ENCODE assay signal across 20 mouse cellular contexts in the genomic region with DNA sequence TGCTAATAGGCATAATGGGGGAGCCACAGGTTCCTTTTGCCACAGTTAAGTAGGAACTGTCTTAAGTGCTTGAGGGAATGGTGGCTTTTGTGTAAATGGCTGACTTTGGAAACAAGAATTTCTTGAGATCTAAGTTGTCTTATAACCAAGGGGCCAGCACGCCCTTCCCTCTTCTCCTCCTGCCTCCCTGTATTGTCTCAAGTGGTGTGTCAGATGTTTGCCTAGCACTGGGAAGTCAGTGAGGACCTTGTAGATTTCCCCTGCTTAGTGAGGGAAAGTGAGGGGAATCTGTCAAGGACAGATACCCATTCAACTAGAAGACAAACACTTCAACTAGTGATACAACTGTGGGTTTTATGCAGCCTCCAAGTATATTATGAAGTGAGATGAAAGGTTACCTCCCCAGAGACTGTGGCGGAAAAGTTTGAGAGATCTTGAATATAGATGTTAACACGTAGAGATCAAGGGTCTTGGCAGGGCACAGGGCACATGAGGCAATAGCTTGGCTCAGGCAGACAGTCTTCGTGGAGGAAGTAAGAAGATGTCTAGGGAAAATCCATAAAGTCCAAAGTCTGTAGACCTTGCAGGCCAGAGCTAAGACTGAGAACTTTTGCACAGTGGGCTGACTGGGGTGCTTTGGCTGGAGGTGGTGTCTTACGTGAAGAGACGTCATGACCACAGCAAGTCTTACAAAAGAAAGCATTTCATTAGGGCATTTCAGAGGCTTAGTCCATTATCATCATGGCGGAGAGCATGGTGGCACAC. TPM values are rescaled to one million over a fixed set of nuclear protein-coding genes. Genes with fewer than 3 reads are reported as not detected.
DNase-seq lines count a peak whose midpoint lies in the region; ATAC-seq and TF ChIP-seq lines count a peak whose summit lies in the region.
"Had no signal": no experiment of that assay in that cellular context is flagged by ENCODE, and none has a peak within 500 bp of the region (broad histone marks: within the 10 kb centered on the region; RNA-seq: fewer than 3 reads in every experiment).

No protein-coding gene starts in this region.

- WGBS in liver, adult 2 months = 59% methylated on average over 7 of the region's 7 CpGs
- whole genome bisulfite sequencing in liver, postnatal 0 days (ENCODE audit: insufficient replicate concordance) = 80% methylated on average over 7 of the region's 7 CpGs
- 72% methylated on average over 7 of the region's 7 CpGs for whole genome bisulfite sequencing in intestine, embryonic 16.5 days

- H3K4me1 ChIP-seq in liver, adult 2 months (ENCODE audit: control insufficient read depth, insufficient read depth, low read length) = 0 out of 2 replicates have a peak, but pooled peaks cover 3% of the 10 kb centered on the region
- H3K4me1 ChIP-seq in liver, postnatal 0 days (ENCODE audit: insufficient read depth) = no peaks in the 10 kb centered on the region
- H3K4me1 ChIP-seq in E14TG2a.4 (replicated peaks; ENCODE audit: low read depth, low read length) = peaks cover 42% of the 10 kb centered on the region
- no peaks in the 10 kb centered on the region for H3K4me1 ChIP-seq in intestine, embryonic 16.5 days (ENCODE audit: control insufficient read depth, insufficient read depth, low read length)

- no peak overlapping the region for H3K4me2 ChIP-seq in liver, postnatal 0 days (ENCODE audit: low read depth, low read length)
- no peak overlapping the region for H3K4me2 ChIP-seq in intestine, embryonic 16.5 days (ENCODE audit: low read depth, low read length)
- H3K4me2 ChIP-seq: forebrain, embryonic 13.5 days; heart, embryonic 11.5 days; heart, embryonic 15.5 days; hindbrain, embryonic 14.5 days had no signal

- no peaks in the 10 kb centered on the region for H3K79me2 ChIP-seq in liver, adult 2 months (ENCODE audit: control insufficient read depth, insufficient read depth, low read length)

- H3K4me3 ChIP-seq in liver, adult 2 months (ENCODE audit: insufficient read depth, low read depth, low read length) = no peak overlapping the region
- no peak overlapping the region for H3K4me3 ChIP-seq in liver, postnatal 0 days (ENCODE audit: low read depth, low read length)
- H3K4me3 ChIP-seq in E14TG2a.4 (replicated peaks; ENCODE audit: low read length) = peak overlapping the region; percentile 3; the same call in 1 of the 2 replicates
- H3K4me3 ChIP-seq in intestine, embryonic 16.5 days (ENCODE audit: low read length) = no peak overlapping the region
- no peak overlapping the region for H3K4me3 ChIP-seq in layer of hippocampus, adult 2 months
- H3K4me3 ChIP-seq: embryonic facial prominence, embryonic 10.5 days; forebrain, embryonic 13.5 days; heart, adult 2 months; heart, embryonic 15.5 days; hindbrain, embryonic 10.5 days had no signal

- H3K9me3 ChIP-seq in liver, postnatal 0 days (ENCODE audit: low read length) = no peaks in the 10 kb centered on the region
- no peaks in the 10 kb centered on the region for H3K9me3 ChIP-seq in E14TG2a.4 (ENCODE audit: low read length)
- no peaks in the 10 kb centered on the region for H3K9me3 ChIP-seq in intestine, embryonic 16.5 days (ENCODE audit: control insufficient read depth, low read length)
- H3K9me3 ChIP-seq: embryonic facial prominence, embryonic 10.5 days; forebrain, embryonic 13.5 days; heart, embryonic 15.5 days; hindbrain, embryonic 10.5 days had no signal

- TF ChIP-seq EP300 in liver, postnatal 0 days (IDR thresholded peaks at IDR 0.05; ENCODE audit: low read depth) = no peak

- TF ChIP-seq CTCF in liver, adult 2 months (IDR thresholded peaks at IDR 0.05; ENCODE audit: low read depth, low read length) = no peak
- no peak for TF ChIP-seq CTCF in liver, postnatal 0 days (IDR thresholded peaks at IDR 0.05; ENCODE audit: low read depth)
- no peak for TF ChIP-seq CTCF in E14TG2a.4 (conservative IDR thresholded peaks at IDR 0.05; ENCODE audit: low read length)
- no peak for TF ChIP-seq CTCF in layer of hippocampus, adult 2 months (conservative IDR thresholded peaks at IDR 0.05)

- no peak overlapping the region for H3K27ac ChIP-seq in liver, adult 2 months (replicated peaks; ENCODE audit: insufficient read depth, low read depth, low read length)
- no peak overlapping the region for H3K27ac ChIP-seq in liver, postnatal 0 days (ENCODE audit: low read depth)
- peak overlapping the region; percentile 51 for H3K27ac ChIP-seq in intestine, embryonic 16.5 days (ENCODE audit: low read length)
- no peak overlapping the region for H3K27ac ChIP-seq in layer of hippocampus, adult 2 months
- H3K27ac ChIP-seq: embryonic facial prominence, embryonic 10.5 days; forebrain, embryonic 13.5 days; heart, adult 2 months; heart, embryonic 15.5 days; hindbrain, embryonic 10.5 days; hindbrain, embryonic 14.5 days had no signal

- H3K9ac ChIP-seq in liver, adult 2 months (ENCODE audit: low read depth, low read length) = no peak overlapping the region
- no peak overlapping the region for H3K9ac ChIP-seq in liver, postnatal 0 days (replicated peaks)
- H3K9ac ChIP-seq in intestine, embryonic 16.5 days (ENCODE audit: low read depth, low read length) = no peak overlapping the region
- H3K9ac ChIP-seq: forebrain, embryonic 13.5 days; forebrain, postnatal 0 days; heart, embryonic 15.5 days; hindbrain, embryonic 14.5 days had no signal

- TF ChIP-seq POLR2A in liver, adult 2 months (IDR thresholded peaks at IDR 0.05; ENCODE audit: extremely low read depth, insufficient read depth, low read length) = no peak

- ATAC-seq in liver, postnatal 0 days = no peak
- ATAC-seq in intestine, embryonic 16.5 days = peak; percentile 96
- ATAC-seq: forebrain, embryonic 13.5 days; forebrain, postnatal 0 days had no signal

- no peaks in the 10 kb centered on the region for H3K36me3 ChIP-seq in liver, adult 2 months (ENCODE audit: control insufficient read depth, insufficient read depth, low read length)
- no peaks in the 10 kb centered on the region for H3K36me3 ChIP-seq in liver, postnatal 0 days (replicated peaks; ENCODE audit: insufficient read depth, low read length)
- no peaks in the 10 kb centered on the region for H3K36me3 ChIP-seq in E14TG2a.4 (ENCODE audit: insufficient read depth, low read length)
- H3K36me3 ChIP-seq in intestine, embryonic 16.5 days (ENCODE audit: control insufficient read depth, insufficient read depth, low read length) = no peaks in the 10 kb centered on the region
- H3K36me3 ChIP-seq: embryonic facial prominence, embryonic 10.5 days; heart, embryonic 15.5 days; hindbrain, embryonic 10.5 days had no signal

- DNase-seq in liver, adult 2 months (ENCODE audit: extremely low read depth, low read depth, low spot score) = peak; percentile 78
- no peak for DNase-seq in liver, postnatal 0 days
- DNase-seq in adipocyte (ENCODE audit: low spot score) = peak; percentile 14
- DNase-seq in layer of hippocampus, adult 2 months (ENCODE audit: low spot score in 2 of 2) = no peak
- no peak for DNase-seq in right cerebral cortex, postnatal 14 days
- DNase-seq: adrenal gland, adult 8-10 months; cerebellum, adult 2 months; cerebellum, postnatal 10 days; forebrain, postnatal 0 days; gastrocnemius, postnatal 14 days; heart, adult 2 months had no signal

- H3K27me3 ChIP-seq in liver, adult 2 months (ENCODE audit: control insufficient read depth, insufficient read depth, low read length) = no peaks in the 10 kb centered on the region
- H3K27me3 ChIP-seq in liver, postnatal 0 days (ENCODE audit: insufficient read depth, low read length) = no peaks in the 10 kb centered on the region
- peaks cover 52% of the 10 kb centered on the region for H3K27me3 ChIP-seq in E14TG2a.4 (ENCODE audit: insufficient read depth, low read length)
- no peaks in the 10 kb centered on the region for H3K27me3 ChIP-seq in intestine, embryonic 16.5 days (replicated peaks; ENCODE audit: control insufficient read depth, insufficient read depth, low read length)
- H3K27me3 ChIP-seq: CH12.LX; forebrain, embryonic 13.5 days; heart, embryonic 15.5 days had no signal

RNA-seq across cellular contexts. Expression of gene Adcy3, which starts 26.1 kb away (rescaled TPM):
- 0.65 and 0.87 TPM in 2 replicates for total RNA-seq in liver, adult 2 months (2014; rRNA removed)
- 0.36 and 0.80 TPM in 2 replicates for polyA plus RNA-seq in liver, adult 2 months (2012; rRNA removed)
- 0.75 and 0.78 TPM in 2 replicates for polyA plus RNA-seq in liver, postnatal 0 days (2015; fragmentation: Nextera tagmentation; extraction: Ambion mirVana)
- 5.0 and 5.4 TPM in 2 replicates for polyA plus RNA-seq in intestine, embryonic 16.5 days (2015; fragmentation: Nextera tagmentation; extraction: Ambion mirVana)
- total RNA-seq in layer of hippocampus, adult 2 months (2021) = 10 to 100 TPM; 47.6 to 48.6 TPM

Comparison
In these comparisons a context has a peak if more than half of its experiments do, and no peak if none do; other contexts are left out.
1. DNase-seq: peak in liver, adult 2 months (single experiment) and adipocyte (single experiment); none in liver, postnatal 0 days (single experiment), layer of hippocampus, adult 2 months (0 of 2) and right cerebral cortex, postnatal 14 days (single experiment).